Mouse (Mus musculus) liver, postnatal 0 days (tissue): Measurements from ENCODE around the gene Mkln1.
A peak's percentile ranks its signal among the peaks of the same experiment; 100 is the strongest.

Experiments
- CTCF ChIP-seq: sonication (generic); IDR thresholded peaks from 2 replicates; pipeline ENCODE4 v1.5.1; 2016; ENCODE audit warnings: antibody characterized with exemption, low read depth
- EP300 ChIP-seq: IDR thresholded peaks from 2 replicates; pipeline ENCODE4 v1.6.1; 2016; ENCODE audit warnings: antibody characterized with exemption, low read depth, mild to moderate bottlenecking

DNA sequence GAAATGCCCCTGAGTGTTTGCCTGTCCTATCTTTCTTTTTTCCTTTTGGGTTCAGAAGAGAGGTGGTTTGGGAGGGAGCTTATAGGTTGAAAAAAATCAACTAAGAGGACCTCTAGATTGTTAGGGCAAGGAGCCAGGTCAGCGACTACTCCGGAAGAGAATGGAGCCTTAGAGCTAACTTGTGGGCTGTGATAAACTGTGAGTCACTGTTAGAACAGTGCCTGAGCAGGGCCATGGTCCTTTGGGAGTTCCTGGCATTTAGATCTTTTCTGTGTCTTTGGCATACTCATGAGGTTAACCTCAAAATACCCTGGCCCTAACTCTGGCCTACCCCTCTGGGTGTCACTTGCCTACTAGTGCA, 119.8 kb downstream of the Mkln1 start:
- TF ChIP-seq CTCF (no peak), EP300 (peak; percentile 17; the same call in 1 of the 2 replicates)
